In genomic region chr15:100460942-100461341, GRCm38 (mm10) we compare ENCODE assay signal across 8 mouse cellular contexts. TPM values are rescaled to one million over a fixed set of nuclear protein-coding genes. Genes with fewer than 3 reads are reported as not detected.
DNase-seq lines count a peak whose midpoint lies in the region; ATAC-seq lines count a peak whose summit lies in the region.

No protein-coding gene starts in this region.

- H3K4me3 ChIP-seq in kidney, embryonic 16.5 days (ENCODE audit: low read length), result no peak overlapping the region; the same call in 1 of the 2 replicates

- no peaks in the 10 kb centered on the region for H3K36me3 ChIP-seq in kidney, embryonic 16.5 days (ENCODE audit: insufficient read depth, low read length)

- H3K4me2 ChIP-seq in kidney, embryonic 16.5 days (replicated peaks; ENCODE audit: low read depth, low read length), result peak overlapping the region; percentile 40

- 10% methylated on average over 12 of the region's 12 CpGs for WGBS in kidney, embryonic 16.5 days

- peak; percentile 33 for DNase-seq in urinary bladder, postnatal 14 days (ENCODE audit: low spot score)
- no peak for DNase-seq in urinary bladder, adult 2 months (ENCODE audit: low spot score)
- peak; percentile 68 for DNase-seq in lung, postnatal 36 days
- peak; percentile 68 for DNase-seq in thymus, postnatal 14 days
- no peak for DNase-seq in frontal cortex, postnatal 10 days (ENCODE audit: low spot score in 2 of 2)
- no peak for DNase-seq in gastrocnemius, postnatal 25 days

- no peaks in the 10 kb centered on the region for H3K9me3 ChIP-seq in kidney, embryonic 16.5 days (ENCODE audit: low read length)

- H3K4me1 ChIP-seq in kidney, embryonic 16.5 days (ENCODE audit: insufficient read depth, low read length), result peaks cover 12% of the 10 kb centered on the region; the same call in 1 of the 2 replicates

- H3K27ac ChIP-seq in kidney, embryonic 16.5 days (ENCODE audit: low read length), result no peak overlapping the region

- peak; percentile 82 for ATAC-seq in erythroid progenitor cell, adult 5-6 weeks (replicated peaks; ENCODE audit: low FRiP score, poor library complexity, severe bottlenecking)
- no peak; the same call in 1 of the 2 replicates for ATAC-seq in kidney, embryonic 16.5 days (ENCODE audit: low FRiP score, low TSS enrichment)

- no peaks in the 10 kb centered on the region for H3K27me3 ChIP-seq in kidney, embryonic 16.5 days (ENCODE audit: insufficient read depth, low read length)

- 0 out of 2 replicates have a peak overlapping the region, but pooled peaks have one; percentile 43 for H3K9ac ChIP-seq in kidney, embryonic 16.5 days (replicated peaks; ENCODE audit: low read length)

RNA-seq across cellular contexts. Expression of gene Letmd1, which starts 7.9 kb away (rescaled TPM):
- polyA plus RNA-seq in urinary bladder, adult 2 months (2012; rRNA removed), result 46.8 and 50.4 TPM in 2 replicates
- 4.3 and 8.8 TPM in 2 replicates for total RNA-seq in erythroid progenitor cell, adult 5-6 weeks (2015; ENCODE audit: low replicate concordance)
- total RNA-seq in erythroid progenitor cell, adult 5-6 weeks (2017; ENCODE audit: low replicate concordance), result 4.4 and 4.5 TPM in 2 replicates
- 31.8 and 33.1 TPM in 2 replicates for polyA plus RNA-seq in kidney, embryonic 16.5 days (2015; fragmentation: Nextera tagmentation; extraction: Ambion mirVana)
- total RNA-seq in gastrocnemius, postnatal 25 days (2021), result 1 to 10 TPM; 9.1 to 9.9 TPM

RNA-seq across cellular contexts. Expression of gene Csrnp2, which starts 34.3 kb away (rescaled TPM):
- 3.2 and 3.8 TPM in 2 replicates for polyA plus RNA-seq in urinary bladder, adult 2 months (2012; rRNA removed)
- total RNA-seq in erythroid progenitor cell, adult 5-6 weeks (2015; ENCODE audit: low replicate concordance), result not detected in 2 replicates
- total RNA-seq in erythroid progenitor cell, adult 5-6 weeks (2017; ENCODE audit: low replicate concordance), result 0.26 TPM in 1 of 2 replicates, not detected in the other
- polyA plus RNA-seq in kidney, embryonic 16.5 days (2015; fragmentation: Nextera tagmentation; extraction: Ambion mirVana), result 15.3 and 16.4 TPM in 2 replicates
- 1 to 10 TPM; 2.1 to 2.6 TPM for total RNA-seq in gastrocnemius, postnatal 25 days (2021)

RNA-seq across cellular contexts. Expression of gene Slc11a2, which starts 36.1 kb away (rescaled TPM):
- polyA plus RNA-seq in urinary bladder, adult 2 months (2012; rRNA removed), result 19.3 and 21.5 TPM in 2 replicates
- 119 and 142 TPM in 2 replicates for total RNA-seq in erythroid progenitor cell, adult 5-6 weeks (2015; ENCODE audit: low replicate concordance)
- 109 and 145 TPM in 2 replicates for total RNA-seq in erythroid progenitor cell, adult 5-6 weeks (2017; ENCODE audit: low replicate concordance)
- 36.8 and 37.4 TPM in 2 replicates for polyA plus RNA-seq in kidney, embryonic 16.5 days (2015; fragmentation: Nextera tagmentation; extraction: Ambion mirVana)
- 10 to 100 TPM; 36.7 to 41.9 TPM for total RNA-seq in gastrocnemius, postnatal 25 days (2021)

RNA-seq across cellular contexts. Expression of gene Gm5475, which starts 39.0 kb away (rescaled TPM):
- not detected in 2 replicates for polyA plus RNA-seq in urinary bladder, adult 2 months (2012; rRNA removed)
- total RNA-seq in erythroid progenitor cell, adult 5-6 weeks (2015; ENCODE audit: low replicate concordance), result not detected in 2 replicates
- 0.51 TPM in 1 of 2 replicates, not detected in the other for total RNA-seq in erythroid progenitor cell, adult 5-6 weeks (2017; ENCODE audit: low replicate concordance)
- 0.19 and 0.22 TPM in 2 replicates for polyA plus RNA-seq in kidney, embryonic 16.5 days (2015; fragmentation: Nextera tagmentation; extraction: Ambion mirVana)
- total RNA-seq in gastrocnemius, postnatal 25 days (2021), result not detected

Comparison
In these comparisons a context has a peak if more than half of its experiments do, and no peak if none do; other contexts are left out.
1. DNase-seq: peak in urinary bladder, postnatal 14 days (single experiment), lung, postnatal 36 days (single experiment) and thymus, postnatal 14 days (single experiment); none in urinary bladder, adult 2 months (single experiment), frontal cortex, postnatal 10 days (0 of 2) and gastrocnemius, postnatal 25 days (single experiment).